1 mouse cellular context compared by ENCODE assay signal in the genomic region with DNA sequence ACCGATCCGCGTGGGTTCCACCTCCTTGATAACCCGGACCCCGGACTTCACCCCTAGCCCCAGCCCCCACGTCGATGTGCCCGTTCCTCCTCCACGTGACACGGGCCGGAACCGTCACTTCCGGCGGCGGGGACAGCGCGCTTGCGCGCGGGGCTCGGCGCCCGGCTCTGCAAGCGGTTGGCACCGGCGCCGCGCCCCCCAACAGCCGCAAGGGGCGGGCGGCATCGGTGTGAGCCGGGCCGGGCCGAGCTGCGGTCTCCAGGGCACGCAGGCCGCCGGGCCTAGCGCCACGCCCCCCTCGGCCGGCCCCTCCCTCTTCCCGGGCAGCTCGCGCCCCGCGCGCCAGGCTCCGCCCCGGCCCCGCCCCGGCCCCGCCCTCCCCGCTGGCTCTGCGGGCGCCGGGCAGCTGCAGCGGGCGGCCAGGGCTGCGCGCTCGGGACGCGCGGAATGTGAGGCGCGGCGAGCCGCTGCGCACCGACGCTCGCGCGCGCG.
TF ChIP-seq lines count a peak whose summit lies in the region.

A gene (plus strand): TSS at position 380 of the 492 bp plus-strand sequence.

TF ChIP-seq in CH12.LX, 34 proteins besides CTCF, POLR2A, EP300 and RAD21 (continued from another document):
- TF ChIP-seq SIN3A (IDR thresholded peaks at IDR 0.05; ENCODE audit: low read length) (peak; percentile 71; the same call in 1 of the 2 replicates), NRF1 (IDR thresholded peaks at IDR 0.05; ENCODE audit: low read depth, low read length) (peak; percentile 87), JUN (IDR thresholded peaks at IDR 0.05; ENCODE audit: insufficient read depth, low read depth, low read length) (no peak), USF2 (conservative IDR thresholded peaks at IDR 0.05; ENCODE audit: low read depth, low read length) (peak; percentile 76), ZMIZ1 (IDR thresholded peaks at IDR 0.05; ENCODE audit: low read depth, low read length) (peak; percentile 34; the same call in 1 of the 2 replicates), SMC3 (IDR thresholded peaks at IDR 0.05; ENCODE audit: low read depth, low read length) (peak; percentile 11; the same call in 1 of the 2 replicates), MAZ (IDR thresholded peaks at IDR 0.05; ENCODE audit: low read depth, low read length) (no peak), CHD2 (IDR thresholded peaks at IDR 0.05; ENCODE audit: low read length) (0 out of 2 replicates have a peak, but pooled peaks have one; percentile 41), POLR2AphosphoS2 (IDR thresholded peaks at IDR 0.05; ENCODE audit: low read depth, low read length) (no peak), IRF4 (IDR thresholded peaks at IDR 0.05; ENCODE audit: low read depth, low read length) (no peak), USF1 (IDR thresholded peaks at IDR 0.05; ENCODE audit: low read depth, low read length) (peak; percentile 94), E2F4 (IDR thresholded peaks at IDR 0.05; ENCODE audit: insufficient replicate concordance, low read depth, low read length) (no peak), HCFC1 (IDR thresholded peaks at IDR 0.05; ENCODE audit: low read depth, low read length) (peak; percentile 71), MXI1 (IDR thresholded peaks at IDR 0.05; ENCODE audit: low read depth, low read length) (peak; percentile 79; the same call in 1 of the 2 replicates), MYC (IDR thresholded peaks at IDR 0.05; ENCODE audit: low read depth, low read length) (peak; percentile 54; the same call in 1 of the 2 replicates), UBTF (IDR thresholded peaks at IDR 0.05; ENCODE audit: low read depth, low read length) (no peak; the same call in 1 of the 2 replicates), CHD1 (IDR thresholded peaks at IDR 0.05; ENCODE audit: low read depth, low read length) (no peak), RCOR1 (conservative IDR thresholded peaks at IDR 0.05; ENCODE audit: low read depth, low read length) (no peak), MAX (IDR thresholded peaks at IDR 0.05; ENCODE audit: low read length) (peak; percentile 90), MEF2A (IDR thresholded peaks at IDR 0.05; ENCODE audit: borderline replicate concordance, low read depth, low read length) (0 out of 2 replicates have a peak, but pooled peaks have one; percentile 10), TBP (conservative IDR thresholded peaks at IDR 0.05; ENCODE audit: low read depth, low read length) (no peak)
